Mouse (Mus musculus) myocyte (in vitro differentiated cells): ENCODE results near the gene Tex44.
"Not testable (repeated sequence)": the region's sequence is repeated elsewhere in the genome, so short reads cannot be mapped to it uniquely, and the experiment has no call there.

Source experiments
- E2F4 ChIP-seq: IDR thresholded peaks from one replicate; pipeline ENCODE4 v1.6.1; 2011; ENCODE audit warnings: mild to moderate bottlenecking, control low read depth, moderate library complexity; ENCODE audit not compliant: insufficient read depth
- MAX ChIP-seq: IDR thresholded peaks from one replicate; pipeline ENCODE4 v1.6.1; 2011; ENCODE audit warnings: low read depth, mild to moderate bottlenecking, control low read depth
- POLR2A ChIP-seq: IDR thresholded peaks from one replicate; pipeline ENCODE4 v1.6.1; 2011; ENCODE audit warnings: low read depth, mild to moderate bottlenecking, control low read depth, moderate library complexity; ENCODE audit not compliant: insufficient read length
- SRF ChIP-seq: IDR thresholded peaks from one replicate; pipeline ENCODE4 v1.6.1; 2011; ENCODE audit warnings: low read depth; ENCODE audit not compliant: control insufficient read depth, insufficient read length
- TCF12 ChIP-seq: IDR thresholded peaks from one replicate; pipeline ENCODE4 v1.6.1; 2011; ENCODE audit warnings: mild to moderate bottlenecking, control low read depth; ENCODE audit not compliant: poor library complexity, insufficient read depth, severe bottlenecking

DNA sequence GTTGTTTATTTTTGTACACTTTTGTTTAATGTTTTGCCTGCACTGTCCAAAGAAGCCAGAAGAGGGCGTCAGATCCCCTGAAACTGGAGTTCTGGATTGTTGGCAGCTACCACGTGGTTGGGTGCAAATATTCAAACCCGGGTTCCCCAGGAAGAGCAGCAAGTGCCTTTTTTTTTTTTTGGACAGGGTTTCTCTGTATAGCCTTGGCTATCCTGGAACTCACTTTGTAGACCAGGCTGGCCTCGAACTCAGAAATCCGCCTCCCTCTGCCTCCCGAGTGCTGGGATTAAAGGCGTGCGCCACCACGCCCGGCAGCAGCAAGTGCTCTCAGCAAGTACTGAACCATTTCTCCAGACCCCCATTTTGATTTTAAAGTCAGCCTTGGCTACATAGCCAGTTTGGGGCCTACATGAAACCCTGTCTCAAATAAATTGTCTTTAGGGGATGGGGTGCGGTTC is 45.4 kb downstream of the Tex44 start:
- not testable (repeated sequence) for TF ChIP-seq POLR2A, TCF12, SRF, MAX, E2F4
